Mouse (Mus musculus): ENCODE measurements around the gene Ptpru. TPM values are rescaled to one million over a fixed set of nuclear protein-coding genes. Genes with fewer than 3 reads are reported as not detected.

Ptpru gene
- total and polyA plus RNA-seq, 2 experiments from 2014 or later: 22.2 to 34.2 TPM

- Histone ChIP-seq H3K27ac (ENCODE audit: low read depth, low read length) (no peak overlapping the region), H3K4me2 (ENCODE audit: low read depth, low read length, poor library complexity, severe bottlenecking) (no peak overlapping the region), H3K36me3 (ENCODE audit: insufficient read depth, low read length) (0 out of 2 replicates have a peak, but pooled peaks cover 8% of the 10 kb centered on the region), H3K9me3 (ENCODE audit: low read length) (no peaks in the 10 kb centered on the region), H3K27me3 (ENCODE audit: insufficient read depth, low read length) (no peaks in the 10 kb centered on the region; the same call in 1 of the 2 replicates), H3K9ac (replicated peaks; ENCODE audit: low read length, poor library complexity, severe bottlenecking) (no peak overlapping the region), H3K4me1 (ENCODE audit: insufficient read depth, low read length) (peaks cover 4% of the 10 kb centered on the region; the same call in 1 of the 2 replicates), H3K4me3 (ENCODE audit: low read depth, low read length) (no peak overlapping the region)
- TF ChIP-seq CTCF (IDR thresholded peaks at IDR 0.05): no peak
- ATAC-seq (ENCODE audit: low FRiP score) (no peak), DNase-seq (ENCODE audit: low spot score) (no peak)
- 91% methylated on average over 3 of the region's 3 CpGs for WGBS
Measured at GRCm38 (mm10) chr4:131822583-131822982, 15.5 kb downstream of the Ptpru start.

- Histone ChIP-seq H3K9me3 (ENCODE audit: low read length) (no peaks in the 10 kb centered on the region), H3K4me2 (ENCODE audit: low read depth, low read length, poor library complexity, severe bottlenecking) (peak overlapping the region; percentile 16; the same call in 1 of the 2 replicates), H3K9ac (replicated peaks; ENCODE audit: low read length, poor library complexity, severe bottlenecking) (no peak overlapping the region; the same call in 1 of the 2 replicates), H3K4me1 (ENCODE audit: insufficient read depth, low read length) (peaks cover 4% of the 10 kb centered on the region; the same call in 1 of the 2 replicates), H3K36me3 (ENCODE audit: insufficient read depth, low read length) (0 out of 2 replicates have a peak, but pooled peaks cover 8% of the 10 kb centered on the region), H3K27me3 (ENCODE audit: insufficient read depth, low read length) (no peaks in the 10 kb centered on the region; the same call in 1 of the 2 replicates), H3K4me3 (ENCODE audit: low read depth, low read length) (no peak overlapping the region), H3K27ac (ENCODE audit: low read depth, low read length) (no peak overlapping the region)
- 13% methylated on average over 16 of the region's 16 CpGs for WGBS
- DNase-seq (ENCODE audit: low spot score): peak; percentile 49
- no peak for TF ChIP-seq CTCF (IDR thresholded peaks at IDR 0.05)
- ATAC-seq (ENCODE audit: low FRiP score): peak; percentile 41; the same call in 1 of the 2 replicates
Measured at GRCm38 (mm10) chr4:131821161-131821731, 16.8 kb downstream of the Ptpru start.

GRCm38 (mm10) chr4:131818926-131819325 lies 19.2 kb downstream of the Ptpru start:
- H3K4me1 ChIP-seq (ENCODE audit: insufficient read depth, low read length): peaks cover 4% of the 10 kb centered on the region; the same call in 1 of the 2 replicates
- no peak for ATAC-seq (ENCODE audit: low FRiP score)
- no peak for DNase-seq (ENCODE audit: low spot score)
- H3K9ac ChIP-seq (replicated peaks; ENCODE audit: low read length, poor library complexity, severe bottlenecking): no peak overlapping the region
- 68% methylated on average over 23 of the region's 23 CpGs for WGBS
- H3K9me3 ChIP-seq (ENCODE audit: low read length): no peaks in the 10 kb centered on the region
- H3K27ac ChIP-seq (ENCODE audit: low read depth, low read length): no peak overlapping the region
- no peak overlapping the region for H3K4me2 ChIP-seq (ENCODE audit: low read depth, low read length, poor library complexity, severe bottlenecking)
- 0 out of 2 replicates have a peak, but pooled peaks cover 8% of the 10 kb centered on the region for H3K36me3 ChIP-seq (ENCODE audit: insufficient read depth, low read length)
- H3K27me3 ChIP-seq (ENCODE audit: insufficient read depth, low read length): no peaks in the 10 kb centered on the region; the same call in 1 of the 2 replicates
- no peak for TF ChIP-seq CTCF (IDR thresholded peaks at IDR 0.05)
- no peak overlapping the region for H3K4me3 ChIP-seq (ENCODE audit: low read depth, low read length)

- 69% methylated on average over 10 of the region's 10 CpGs for WGBS
- H3K9ac ChIP-seq (replicated peaks; ENCODE audit: low read length, poor library complexity, severe bottlenecking): no peak overlapping the region
- no peaks in the 10 kb centered on the region for H3K4me1 ChIP-seq (ENCODE audit: insufficient read depth, low read length)
- ATAC-seq (ENCODE audit: low FRiP score) (no peak), DNase-seq (ENCODE audit: low spot score) (no peak)
- H3K4me3 ChIP-seq (ENCODE audit: low read depth, low read length): no peak overlapping the region
- H3K9me3 ChIP-seq (ENCODE audit: low read length): no peaks in the 10 kb centered on the region
- no peak overlapping the region for H3K4me2 ChIP-seq (ENCODE audit: low read depth, low read length, poor library complexity, severe bottlenecking)
- H3K27me3 ChIP-seq (ENCODE audit: insufficient read depth, low read length): no peaks in the 10 kb centered on the region; the same call in 1 of the 2 replicates
- H3K36me3 ChIP-seq (ENCODE audit: insufficient read depth, low read length): 0 out of 2 replicates have a peak, but pooled peaks cover 8% of the 10 kb centered on the region
- H3K27ac ChIP-seq (ENCODE audit: low read depth, low read length): no peak overlapping the region
- TF ChIP-seq CTCF (IDR thresholded peaks at IDR 0.05): no peak
Measured at GRCm38 (mm10) chr4:131815774-131816173, 22.3 kb downstream of the Ptpru start.

GRCm38 (mm10) chr4:131814869-131815268 lies 23.2 kb downstream of the Ptpru start:
- TF ChIP-seq CTCF (IDR thresholded peaks at IDR 0.05): no peak
- no peak overlapping the region for H3K4me2 ChIP-seq (ENCODE audit: low read depth, low read length, poor library complexity, severe bottlenecking)
- no peaks in the 10 kb centered on the region for H3K4me1 ChIP-seq (ENCODE audit: insufficient read depth, low read length)
- no peaks in the 10 kb centered on the region for H3K9me3 ChIP-seq (ENCODE audit: low read length)
- no peaks in the 10 kb centered on the region; the same call in 1 of the 2 replicates for H3K27me3 ChIP-seq (ENCODE audit: insufficient read depth, low read length)
- 0 out of 2 replicates have a peak, but pooled peaks cover 7% of the 10 kb centered on the region for H3K36me3 ChIP-seq (ENCODE audit: insufficient read depth, low read length)
- 81% methylated on average over 10 of the region's 10 CpGs for WGBS
- no peak overlapping the region for H3K27ac ChIP-seq (ENCODE audit: low read depth, low read length)
- no peak overlapping the region for H3K9ac ChIP-seq (replicated peaks; ENCODE audit: low read length, poor library complexity, severe bottlenecking)
- H3K4me3 ChIP-seq (ENCODE audit: low read depth, low read length): no peak overlapping the region
- DNase-seq (ENCODE audit: low spot score) (peak; percentile 51), ATAC-seq (ENCODE audit: low FRiP score) (no peak)

- H3K27me3 ChIP-seq (ENCODE audit: insufficient read depth, low read length): no peaks in the 10 kb centered on the region
- no peaks in the 10 kb centered on the region for H3K4me1 ChIP-seq (ENCODE audit: insufficient read depth, low read length)
- no peak overlapping the region for H3K4me2 ChIP-seq (ENCODE audit: low read depth, low read length, poor library complexity, severe bottlenecking)
- TF ChIP-seq CTCF (IDR thresholded peaks at IDR 0.05): no peak
- DNase-seq (ENCODE audit: low spot score) (no peak), ATAC-seq (ENCODE audit: low FRiP score) (no peak)
- no peak overlapping the region for H3K9ac ChIP-seq (replicated peaks; ENCODE audit: low read length, poor library complexity, severe bottlenecking)
- no peak overlapping the region for H3K27ac ChIP-seq (ENCODE audit: low read depth, low read length)
- 87% methylated on average over 7 of the region's 7 CpGs for WGBS
- H3K4me3 ChIP-seq (ENCODE audit: low read depth, low read length): no peak overlapping the region
- H3K9me3 ChIP-seq (ENCODE audit: low read length): no peaks in the 10 kb centered on the region
- H3K36me3 ChIP-seq (ENCODE audit: insufficient read depth, low read length): 0 out of 2 replicates have a peak, but pooled peaks cover 2% of the 10 kb centered on the region
Measured at GRCm38 (mm10) chr4:131813798-131814197, 24.3 kb downstream of the Ptpru start.

Data from midbrain, postnatal 0 days (tissue).